Mouse (Mus musculus) liver, embryonic 11.5 days (tissue): ENCODE results near the gene Hist1h3b. TPM values are rescaled to one million over a fixed set of nuclear protein-coding genes. Genes with fewer than 3 reads are reported as not detected.

Experiments used
- ATAC-seq: fragments of 200-750 bp; cut with Nextera tagmentation; replicated peaks from 2 replicates; pipeline ENCODE4 v1.8.0; 2017; ENCODE audit warnings: moderate number of reproducible peaks, mild to moderate bottlenecking, moderate TSS enrichment, moderate library complexity; ENCODE audit not compliant: low FRiP score
- DNase-seq: peaks from one replicate; pipeline ENCODE4 v3.0.0-alpha.2; 2017; ENCODE audit warnings: low spot score
- H3K27ac ChIP-seq: fragments of 300-500 bp; sonication (generic); 2 replicates; pipeline ENCODE4 v1.5.1; 2014; ENCODE audit warnings: mild to moderate bottlenecking, low read depth, low read length, control low read depth
- H3K27me3 ChIP-seq: fragments of 300-500 bp; sonication (generic); replicated peaks from 2 replicates; pipeline ENCODE4 v1.6.1; 2014; ENCODE audit warnings: low read length, mixed read lengths; ENCODE audit not compliant: control insufficient read depth, insufficient read depth
- H3K36me3 ChIP-seq: fragments of 300-500 bp; sonication (generic); 2 replicates; pipeline ENCODE4 v1.6.1; 2014; ENCODE audit warnings: mild to moderate bottlenecking, low read length, moderate library complexity, mixed read lengths; ENCODE audit not compliant: control insufficient read depth, insufficient read depth
- H3K4me1 ChIP-seq: fragments of 300-500 bp; sonication (generic); replicated peaks from 2 replicates; pipeline ENCODE4 v1.6.1; 2014; ENCODE audit warnings: low read length, mixed read lengths; ENCODE audit not compliant: control insufficient read depth, insufficient read depth
- H3K4me2 ChIP-seq: fragments of 300-500 bp; sonication (generic); 2 replicates; pipeline ENCODE4 v1.6.1; 2014; ENCODE audit warnings: mild to moderate bottlenecking, control low read depth, moderate library complexity
- H3K4me3 ChIP-seq: fragments of 300-500 bp; sonication (generic); 2 replicates; pipeline ENCODE4 v1.5.1; 2014; ENCODE audit warnings: low read depth, low read length, control low read depth
- H3K9ac ChIP-seq: fragments of 300-500 bp; sonication (generic); 2 replicates; pipeline ENCODE4 v1.6.1; 2014; ENCODE audit warnings: low read depth, low read length, control low read depth
- H3K9me3 ChIP-seq: fragments of 300-500 bp; sonication (generic); 2 replicates; pipeline ENCODE4 v1.6.1; 2016; ENCODE audit warnings: low read length, inconsistent platforms, mixed read lengths; ENCODE audit not compliant: control insufficient read depth
- WGBS: fragments of 180-500 bp; shearing (Covaris S2); extraction: QIAGEN DNeasy Blood & Tissue Kit; methylation state at CpG from one replicate; pipeline ENCODE4 v1.1.7; 2014; 5-methylcytosine and 5-hydroxymethylcytosine counted together
- polyA plus RNA-seq: library from polyadenylated mRNA; unstranded; fragments of >200 nt; fragmentation: Nextera tagmentation; extraction: Ambion mirVana; gene quantifications from 2 replicates; pipeline ENCODE4 v1.2.1, GENCODE M21; 2014

Hist1h3b gene
- polyA plus RNA-seq, 1 experiment from 2014 or later, result 8.3 TPM

- DNase-seq (peak; percentile 91), ATAC-seq (peak; percentile 68)
- H3K4me3 ChIP-seq, result peak within 1 kb of the TSS; percentile 45
- H3K36me3 ChIP-seq, result no peaks in the 10 kb centered on the region
- H3K27ac ChIP-seq, result peak within 1 kb of the TSS; percentile 99
- no peaks in the 10 kb centered on the region for H3K27me3 ChIP-seq
- peak within 1 kb of the TSS; percentile 72 for H3K4me2 ChIP-seq
- no peaks in the 10 kb centered on the region for H3K9me3 ChIP-seq
- H3K9ac ChIP-seq, result peak within 1 kb of the TSS; percentile 75
- H3K4me1 ChIP-seq, result peaks cover 22% of the 10 kb centered on the region; the same call in 1 of the 2 replicates
- WGBS, result 0% methylated on average over 17 of the region's 22 CpGs
These were observed 4.7 kb downstream of the Hist1h3b start, which contains the start of gene Hist1h4b for GRCm38 (mm10) chr13:23756790-23757189. TSS of gene Hist1h4b (plus strand) at chr13:23757013.

GRCm38 (mm10) chr13:23757211-23757773 is 5.2 kb downstream of the Hist1h3b start:
- under 1% methylated on average over 17 of the region's 23 CpGs for WGBS
- H3K9ac ChIP-seq, result peak overlapping the region; percentile 75
- H3K27me3 ChIP-seq, result no peaks in the 10 kb centered on the region
- peak overlapping the region; percentile 72 for H3K4me2 ChIP-seq
- no peaks in the 10 kb centered on the region for H3K9me3 ChIP-seq
- DNase-seq (peak; percentile 76), ATAC-seq (peak; percentile 10)
- H3K27ac ChIP-seq, result peak overlapping the region; percentile 99
- H3K36me3 ChIP-seq, result no peaks in the 10 kb centered on the region
- peaks cover 22% of the 10 kb centered on the region; the same call in 1 of the 2 replicates for H3K4me1 ChIP-seq
- peak overlapping the region; percentile 45 for H3K4me3 ChIP-seq

GRCm38 (mm10) chr13:23757921-23758320 is 5.9 kb downstream of the Hist1h3b start:
- Histone ChIP-seq H3K9me3 (no peaks in the 10 kb centered on the region), H3K4me2 (peak overlapping the region; percentile 72), H3K36me3 (no peaks in the 10 kb centered on the region), H3K27me3 (no peaks in the 10 kb centered on the region), H3K4me1 (peaks cover 24% of the 10 kb centered on the region; the same call in 1 of the 2 replicates), H3K4me3 (no peak overlapping the region), H3K27ac (peak overlapping the region; percentile 99), H3K9ac (peak overlapping the region; percentile 38)
- ATAC-seq, result no peak
- DNase-seq, result no peak
- 44% methylated on average over 3 of the region's 3 CpGs for WGBS

- DNase-seq (no peak), ATAC-seq (no peak)
- H3K9ac ChIP-seq, result no peak overlapping the region
- no peak overlapping the region for H3K4me3 ChIP-seq
- peak overlapping the region; percentile 84; the same call in 1 of the 2 replicates for H3K4me2 ChIP-seq
- H3K27me3 ChIP-seq, result no peaks in the 10 kb centered on the region
- H3K4me1 ChIP-seq, result peaks cover 36% of the 10 kb centered on the region
- 81% methylated on average over 3 of the region's 3 CpGs for WGBS
- peak overlapping the region; percentile 99 for H3K27ac ChIP-seq
- H3K36me3 ChIP-seq, result no peaks in the 10 kb centered on the region
- no peaks in the 10 kb centered on the region for H3K9me3 ChIP-seq
These were observed 7.2 kb downstream of the Hist1h3b start for GRCm38 (mm10) chr13:23759251-23759771.

- WGBS, result 64% methylated on average over 1 of the region's 1 CpGs
- ATAC-seq, result no peak
- Histone ChIP-seq H3K36me3 (no peaks in the 10 kb centered on the region), H3K27ac (peak overlapping the region; percentile 99), H3K4me3 (peak overlapping the region; percentile 53; the same call in 1 of the 2 replicates), H3K9ac (peak overlapping the region; percentile 87), H3K4me2 (peak overlapping the region; percentile 84), H3K27me3 (no peaks in the 10 kb centered on the region), H3K9me3 (no peaks in the 10 kb centered on the region), H3K4me1 (peaks cover 42% of the 10 kb centered on the region)
- DNase-seq, result peak; percentile 60
These were observed 7.8 kb downstream of the Hist1h3b start for GRCm38 (mm10) chr13:23759916-23760239.

GRCm38 (mm10) chr13:23760240-23760971 is 8.3 kb downstream of the Hist1h3b start:
- peak overlapping the region; percentile 87 for H3K9ac ChIP-seq
- DNase-seq (no peak), ATAC-seq (no peak; the same call in 1 of the 2 replicates)
- 1% methylated on average over 20 of the region's 27 CpGs for WGBS
- no peaks in the 10 kb centered on the region for H3K9me3 ChIP-seq
- H3K36me3 ChIP-seq, result no peaks in the 10 kb centered on the region
- H3K4me2 ChIP-seq, result peak overlapping the region; percentile 84
- peak overlapping the region; percentile 53 for H3K4me3 ChIP-seq
- peaks cover 43% of the 10 kb centered on the region for H3K4me1 ChIP-seq
- H3K27me3 ChIP-seq, result no peaks in the 10 kb centered on the region
- H3K27ac ChIP-seq, result peak overlapping the region; percentile 99

GRCm38 (mm10) chr13:23760972-23761864 is 9.2 kb downstream of the Hist1h3b start, which contains the start of gene Hist1h4a:
TSS of gene Hist1h4a (minus strand) at chr13:23761230.
- Histone ChIP-seq H3K4me2 (peak within 1 kb of the TSS; percentile 84), H3K36me3 (no peaks in the 10 kb centered on the region), H3K4me3 (peak within 1 kb of the TSS; percentile 53), H3K27me3 (no peaks in the 10 kb centered on the region), H3K9me3 (no peaks in the 10 kb centered on the region), H3K27ac (peak within 1 kb of the TSS; percentile 99), H3K4me1 (peaks cover 40% of the 10 kb centered on the region), H3K9ac (peak within 1 kb of the TSS; percentile 87)
- peak; percentile 100 for DNase-seq
- 0% methylated on average over 65 of the region's 72 CpGs for WGBS
- peak; percentile 65 for ATAC-seq
